ENCODE assay signal across 7 mouse cellular contexts in genomic region chr7:80729662-80730061, GRCm38 (mm10). TPM values are rescaled to one million over a fixed set of nuclear protein-coding genes. Genes with fewer than 3 reads are reported as not detected.
DNase-seq lines count a peak whose midpoint lies in the region; ATAC-seq lines count a peak whose summit lies in the region.

No protein-coding gene starts in this region.

- peak; percentile 31 for DNase-seq in Muller cell, postnatal 12 days (ENCODE audit: inconsistent ontology term)
- DNase-seq in c-Kit-negative CD71-positive TER-119-positive erythroid progenitor cells, embryonic 14.5 days (ENCODE audit: low read depth, low spot score), result peak; percentile 57
- peak; percentile 78 for DNase-seq in forebrain, embryonic 11.5 days (ENCODE audit: low spot score)
- peak; percentile 88 for DNase-seq in hindbrain, embryonic 14.5 days (ENCODE audit: low spot score)
- peak; percentile 76 to 90 for DNase-seq in layer of hippocampus, postnatal 25 days (ENCODE audit: extremely low spot score in 1 of 2, low spot score in 1 of 2)
- DNase-seq in skeletal muscle tissue, adult 2 months (ENCODE audit: low read depth, low spot score), result peak; percentile 54

- WGBS in forebrain, embryonic 11.5 days, result 34% methylated on average over 8 of the region's 8 CpGs
- WGBS in hindbrain, embryonic 14.5 days, result 32% methylated on average over 8 of the region's 8 CpGs

- H3K36me3 ChIP-seq in forebrain, embryonic 11.5 days (ENCODE audit: control insufficient read depth, insufficient read depth, low read length), result no peaks in the 10 kb centered on the region
- H3K36me3 ChIP-seq in hindbrain, embryonic 14.5 days (replicated peaks; ENCODE audit: control insufficient read depth, insufficient read depth), result peaks cover 88% of the 10 kb centered on the region

- H3K4me1 ChIP-seq in forebrain, embryonic 11.5 days (replicated peaks; ENCODE audit: control insufficient read depth, insufficient read depth, low read length), result no peaks in the 10 kb centered on the region
- no peaks in the 10 kb centered on the region for H3K4me1 ChIP-seq in hindbrain, embryonic 14.5 days (replicated peaks; ENCODE audit: control insufficient read depth, insufficient read depth, low read length)

- H3K9ac ChIP-seq in forebrain, embryonic 11.5 days (ENCODE audit: low read length), result no peak overlapping the region
- H3K9ac ChIP-seq in hindbrain, embryonic 14.5 days, result no peak overlapping the region

- no peak overlapping the region for H3K4me2 ChIP-seq in forebrain, embryonic 11.5 days (ENCODE audit: low read depth, low read length, severe bottlenecking)
- no peak overlapping the region for H3K4me2 ChIP-seq in hindbrain, embryonic 14.5 days (replicated peaks)

- no peak overlapping the region for H3K4me3 ChIP-seq in forebrain, embryonic 11.5 days (ENCODE audit: low read depth, low read length)
- no peak overlapping the region for H3K4me3 ChIP-seq in hindbrain, embryonic 14.5 days (replicated peaks; ENCODE audit: low read length)

- no peak for ATAC-seq in forebrain, embryonic 11.5 days (replicated peaks; ENCODE audit: low FRiP score)
- ATAC-seq in hindbrain, embryonic 14.5 days (ENCODE audit: low FRiP score), result no peak
- peak; percentile 47 for ATAC-seq in megakaryocyte-erythroid progenitor cell, adult 5-6 weeks (replicated peaks; ENCODE audit: low FRiP score, low TSS enrichment, poor library complexity, severe bottlenecking)

- no peaks in the 10 kb centered on the region for H3K9me3 ChIP-seq in forebrain, embryonic 11.5 days (ENCODE audit: control insufficient read depth, low read length)
- H3K9me3 ChIP-seq in hindbrain, embryonic 14.5 days (ENCODE audit: control insufficient read depth, low read length), result no peaks in the 10 kb centered on the region

- H3K27me3 ChIP-seq in forebrain, embryonic 11.5 days (ENCODE audit: control insufficient read depth, insufficient read depth, low read length), result no peaks in the 10 kb centered on the region
- H3K27me3 ChIP-seq in hindbrain, embryonic 14.5 days (ENCODE audit: control insufficient read depth, insufficient read depth, low read length), result no peaks in the 10 kb centered on the region

- H3K27ac ChIP-seq in forebrain, embryonic 11.5 days (ENCODE audit: low read depth, low read length), result no peak overlapping the region
- H3K27ac ChIP-seq in hindbrain, embryonic 14.5 days, result no peak overlapping the region

RNA-seq across cellular contexts. Expression of gene Crtc3, which starts 41.0 kb away (rescaled TPM):
- 11.9 and 15.5 TPM in 2 replicates for polyA plus RNA-seq in forebrain, embryonic 11.5 days (2014; fragmentation: Nextera tagmentation; extraction: Ambion mirVana)
- 14.4 and 16.8 TPM in 2 replicates for polyA plus RNA-seq in hindbrain, embryonic 14.5 days (2014; fragmentation: Nextera tagmentation; extraction: Ambion mirVana)
- total RNA-seq in layer of hippocampus, postnatal 25 days (2021), result 10 to 100 TPM; 15.5 to 24.9 TPM
- 29.1 and 29.3 TPM in 2 replicates for total RNA-seq in megakaryocyte-erythroid progenitor cell, adult 5-6 weeks (2014; fragmentation: Nextera tagmentation)
- 8.2 and 14.8 TPM in 2 replicates for total RNA-seq in megakaryocyte-erythroid progenitor cell, adult 5-6 weeks (2017)

Comparison
In these comparisons a context has a peak if more than half of its experiments do, and no peak if none do; other contexts are left out.
1. DNase-seq: peak in every context shown above with its lines; median percentile 88 in hindbrain, embryonic 14.5 days; 83 in layer of hippocampus, postnatal 25 days; 78 in forebrain, embryonic 11.5 days; 57 in c-Kit-negative CD71-positive TER-119-positive erythroid progenitor cells, embryonic 14.5 days; 54 in skeletal muscle tissue, adult 2 months; 31 in Muller cell, postnatal 12 days.